Mouse (Mus musculus) hindbrain, embryonic 11.5 days (tissue): Measurements from ENCODE around the gene Prpsap1. TPM values are rescaled to one million over a fixed set of nuclear protein-coding genes. Genes with fewer than 3 reads are reported as not detected.

ENCODE experiments used
- ATAC-seq: fragments of 200-750 bp; cut with Nextera tagmentation; 2 replicates; pipeline ENCODE4 v1.8.0; 2017; ENCODE audit warnings: mild to moderate bottlenecking, moderate TSS enrichment, moderate library complexity; ENCODE audit not compliant: low FRiP score
- DNase-seq: peaks from one replicate; pipeline ENCODE4 v3.0.0-alpha.2; 2015; ENCODE audit warnings: low spot score
- H3K27ac ChIP-seq: fragments of 300-500 bp; sonication (generic); 2 replicates; pipeline ENCODE4 v1.5.1; 2014; ENCODE audit warnings: mild to moderate bottlenecking, low read depth, low read length
- H3K27me3 ChIP-seq: fragments of 300-500 bp; sonication (generic); 2 replicates; pipeline ENCODE4 v1.6.1; 2014; ENCODE audit warnings: mild to moderate bottlenecking, low read length, moderate library complexity, mixed read lengths; ENCODE audit not compliant: control insufficient read depth, insufficient read depth
- H3K36me3 ChIP-seq: fragments of 300-500 bp; sonication (generic); 2 replicates; pipeline ENCODE4 v1.6.1; 2014; ENCODE audit warnings: mild to moderate bottlenecking, low read length, moderate library complexity, mixed read lengths; ENCODE audit not compliant: control insufficient read depth, insufficient read depth
- H3K4me1 ChIP-seq: fragments of 300-500 bp; sonication (generic); replicated peaks from 2 replicates; pipeline ENCODE4 v1.6.1; 2014; ENCODE audit warnings: low read length, mixed read lengths; ENCODE audit not compliant: control insufficient read depth, insufficient read depth
- H3K4me2 ChIP-seq: fragments of 300-500 bp; sonication (generic); replicated peaks from 2 replicates; pipeline ENCODE4 v1.6.1; 2014; ENCODE audit warnings: mild to moderate bottlenecking, low read depth, low read length
- H3K4me3 ChIP-seq: fragments of 300-500 bp; sonication (generic); 2 replicates; pipeline ENCODE4 v1.5.1; 2014; ENCODE audit warnings: low read depth, low read length
- H3K9ac ChIP-seq: fragments of 300-500 bp; sonication (generic); 2 replicates; pipeline ENCODE4 v1.6.1; 2014; ENCODE audit warnings: low read depth, low read length
- H3K9me3 ChIP-seq: fragments of 300-500 bp; sonication (generic); 2 replicates; pipeline ENCODE4 v1.6.1; 2016; ENCODE audit warnings: low read length; ENCODE audit not compliant: control insufficient read depth
- WGBS: fragments of 180-500 bp; shearing (Covaris S2); extraction: QIAGEN DNeasy Blood & Tissue Kit; methylation state at CpG from one replicate; pipeline ENCODE4 v1.1.7; 2014; 5-methylcytosine and 5-hydroxymethylcytosine counted together
- polyA plus RNA-seq: library from polyadenylated mRNA; unstranded; fragments of >200 nt; fragmentation: Nextera tagmentation; extraction: Ambion mirVana; gene quantifications from 2 replicates; pipeline ENCODE4 v1.2.1, GENCODE M21; 2014

The Prpsap1 gene
- 164 and 169 TPM in 2 replicates for polyA plus RNA-seq

DNA sequence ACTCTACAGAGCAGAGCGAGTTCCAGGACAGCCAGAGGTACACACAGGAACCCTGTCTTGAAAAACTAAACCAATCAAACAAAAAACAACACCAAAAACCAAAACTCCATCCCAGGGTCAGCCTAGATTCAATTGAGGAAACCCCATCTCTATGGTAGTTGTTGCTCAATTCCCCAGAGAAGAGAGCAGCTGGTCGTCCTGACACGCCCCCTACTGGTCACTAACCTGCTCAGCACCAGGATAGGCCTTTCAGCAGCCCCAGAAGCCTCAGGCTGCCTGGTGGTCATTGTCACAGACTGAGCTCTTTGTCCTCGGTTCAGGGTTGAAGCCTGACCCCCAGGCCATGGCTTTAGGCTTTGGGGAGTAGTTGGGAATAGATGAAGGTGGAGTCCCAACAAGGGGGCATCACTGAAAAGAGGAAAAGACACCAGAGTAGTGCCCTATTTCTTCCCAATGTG, at the start of gene Prpsap1:
Gene Prpsap1 (minus strand): TSS at position 408 of the 458 bp plus-strand sequence.
- H3K4me3 ChIP-seq, result no peak within 1 kb of the TSS
- 0 out of 2 replicates have a peak within 1 kb of the TSS, but pooled peaks have one; percentile 53 for H3K27ac ChIP-seq
- 23% methylated on average over 4 of the region's 4 CpGs for WGBS
- no peaks in the 10 kb centered on the region for H3K36me3 ChIP-seq
- no peaks in the 10 kb centered on the region for H3K27me3 ChIP-seq
- no peak within 1 kb of the TSS for H3K9ac ChIP-seq
- DNase-seq (peak; percentile 80), ATAC-seq (no peak)
- H3K4me1 ChIP-seq, result no peaks in the 10 kb centered on the region; the same call in 1 of the 2 replicates
- H3K4me2 ChIP-seq, result no peak within 1 kb of the TSS
- no peaks in the 10 kb centered on the region for H3K9me3 ChIP-seq

DNA sequence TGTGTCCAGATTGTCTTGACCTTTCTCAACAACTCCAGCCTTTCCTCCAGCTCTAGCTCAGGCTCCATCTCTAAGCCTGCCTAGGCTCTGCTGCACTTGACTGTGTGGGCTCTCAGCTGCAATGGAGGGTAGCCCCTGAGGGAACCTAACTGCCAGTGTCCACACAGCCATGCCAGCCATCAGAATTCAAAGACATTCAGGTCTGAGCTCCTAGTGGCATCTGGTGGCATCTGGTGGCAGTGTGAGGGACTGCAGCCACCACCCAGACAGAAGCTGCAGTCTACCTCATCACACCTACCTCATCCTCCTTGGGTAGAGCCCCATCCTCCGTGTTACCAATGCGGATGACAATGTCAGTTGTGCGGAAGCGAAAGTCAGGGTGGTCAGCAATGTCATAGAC, 49.1 kb upstream of the Prpsap1 start:
- Histone ChIP-seq H3K9me3 (no peaks in the 10 kb centered on the region), H3K27me3 (no peaks in the 10 kb centered on the region), H3K4me2 (no peak overlapping the region), H3K36me3 (peaks cover 36% of the 10 kb centered on the region), H3K4me3 (no peak overlapping the region), H3K9ac (no peak overlapping the region), H3K4me1 (no peaks in the 10 kb centered on the region), H3K27ac (no peak overlapping the region)
- DNase-seq (peak; percentile 49), ATAC-seq (no peak)
- 87% methylated on average over 4 of the region's 4 CpGs for WGBS

DNA sequence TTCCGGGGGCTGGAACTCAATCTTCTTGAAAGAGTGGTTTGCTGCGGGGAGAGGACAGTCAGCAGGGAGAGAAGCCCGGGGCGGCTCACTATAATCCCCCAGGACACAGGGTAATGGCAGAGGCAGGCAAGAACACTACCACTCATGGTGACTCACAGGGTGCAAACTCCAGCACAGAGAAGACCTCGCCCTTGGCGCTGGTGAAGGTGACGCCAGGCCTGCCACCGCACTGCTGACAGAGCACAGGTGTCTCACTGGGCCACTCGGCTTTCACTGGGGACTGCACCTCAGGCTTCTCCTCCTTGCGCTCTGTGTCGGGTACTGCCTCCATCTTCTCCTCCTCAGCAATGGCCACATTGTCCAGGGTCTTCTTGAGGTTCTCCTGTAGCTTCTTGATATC, 47.2 kb upstream of the Prpsap1 start:
- Histone ChIP-seq H3K4me1 (no peaks in the 10 kb centered on the region; the same call in 1 of the 2 replicates), H3K4me3 (no peak overlapping the region), H3K36me3 (peaks cover 35% of the 10 kb centered on the region), H3K27ac (no peak overlapping the region), H3K4me2 (no peak overlapping the region), H3K9me3 (no peaks in the 10 kb centered on the region), H3K27me3 (no peaks in the 10 kb centered on the region), H3K9ac (no peak overlapping the region)
- ATAC-seq (no peak), DNase-seq (no peak)
- 93% methylated on average over 11 of the region's 11 CpGs for WGBS

GRCm38 (mm10) chr11:116538142-116538735, 44.2 kb upstream of the Prpsap1 start:
- no peak overlapping the region for H3K4me3 ChIP-seq
- H3K27ac ChIP-seq, result no peak overlapping the region
- peaks cover 9% of the 10 kb centered on the region for H3K27me3 ChIP-seq
- H3K9ac ChIP-seq, result no peak overlapping the region
- H3K9me3 ChIP-seq, result no peaks in the 10 kb centered on the region
- peaks cover 8% of the 10 kb centered on the region; the same call in 1 of the 2 replicates for H3K4me1 ChIP-seq
- DNase-seq, result no peak
- H3K4me2 ChIP-seq, result no peak overlapping the region
- peaks cover 17% of the 10 kb centered on the region; the same call in 1 of the 2 replicates for H3K36me3 ChIP-seq
- no peak for ATAC-seq
- 87% methylated on average over 12 of the region's 12 CpGs for WGBS

DNA sequence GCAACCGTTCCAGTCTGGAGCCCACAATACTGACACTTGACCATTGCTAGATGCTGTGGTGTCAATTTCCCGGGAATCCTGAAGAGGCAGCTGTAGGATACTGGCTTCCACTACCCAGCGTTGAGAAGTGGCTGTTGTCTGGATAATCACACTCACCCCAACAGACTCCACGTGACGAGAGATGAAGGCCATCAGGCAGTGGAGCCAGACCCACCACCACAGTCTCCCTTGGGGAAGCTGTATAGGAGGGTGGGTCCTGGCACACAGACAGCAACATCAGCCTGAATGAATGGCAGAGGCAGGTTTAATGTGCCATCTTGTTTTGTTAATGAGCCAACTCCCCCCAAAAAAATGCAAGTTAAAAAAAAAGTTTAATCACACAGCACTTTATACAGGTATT, 43.4 kb upstream of the Prpsap1 start:
- peaks cover 17% of the 10 kb centered on the region for H3K27me3 ChIP-seq
- no peak for DNase-seq
- H3K9ac ChIP-seq, result no peak overlapping the region
- peaks cover 14% of the 10 kb centered on the region; the same call in 1 of the 2 replicates for H3K36me3 ChIP-seq
- H3K4me1 ChIP-seq, result peaks cover 15% of the 10 kb centered on the region
- H3K27ac ChIP-seq, result no peak overlapping the region
- no peak for ATAC-seq
- H3K4me3 ChIP-seq, result no peak overlapping the region
- 75% methylated on average over 5 of the region's 5 CpGs for WGBS
- no peak overlapping the region for H3K4me2 ChIP-seq
- H3K9me3 ChIP-seq, result no peaks in the 10 kb centered on the region

GRCm38 (mm10) chr11:116536685-116537084, 42.7 kb upstream of the Prpsap1 start:
- H3K36me3 ChIP-seq, result peaks cover 14% of the 10 kb centered on the region; the same call in 1 of the 2 replicates
- no peak for DNase-seq
- no peaks in the 10 kb centered on the region for H3K9me3 ChIP-seq
- H3K27ac ChIP-seq, result no peak overlapping the region
- H3K9ac ChIP-seq, result no peak overlapping the region
- H3K4me1 ChIP-seq, result peaks cover 21% of the 10 kb centered on the region
- ATAC-seq, result no peak
- no peak overlapping the region for H3K4me3 ChIP-seq
- no peak overlapping the region for H3K4me2 ChIP-seq
- peaks cover 24% of the 10 kb centered on the region for H3K27me3 ChIP-seq
- 92% methylated on average over 7 of the region's 7 CpGs for WGBS

DNA sequence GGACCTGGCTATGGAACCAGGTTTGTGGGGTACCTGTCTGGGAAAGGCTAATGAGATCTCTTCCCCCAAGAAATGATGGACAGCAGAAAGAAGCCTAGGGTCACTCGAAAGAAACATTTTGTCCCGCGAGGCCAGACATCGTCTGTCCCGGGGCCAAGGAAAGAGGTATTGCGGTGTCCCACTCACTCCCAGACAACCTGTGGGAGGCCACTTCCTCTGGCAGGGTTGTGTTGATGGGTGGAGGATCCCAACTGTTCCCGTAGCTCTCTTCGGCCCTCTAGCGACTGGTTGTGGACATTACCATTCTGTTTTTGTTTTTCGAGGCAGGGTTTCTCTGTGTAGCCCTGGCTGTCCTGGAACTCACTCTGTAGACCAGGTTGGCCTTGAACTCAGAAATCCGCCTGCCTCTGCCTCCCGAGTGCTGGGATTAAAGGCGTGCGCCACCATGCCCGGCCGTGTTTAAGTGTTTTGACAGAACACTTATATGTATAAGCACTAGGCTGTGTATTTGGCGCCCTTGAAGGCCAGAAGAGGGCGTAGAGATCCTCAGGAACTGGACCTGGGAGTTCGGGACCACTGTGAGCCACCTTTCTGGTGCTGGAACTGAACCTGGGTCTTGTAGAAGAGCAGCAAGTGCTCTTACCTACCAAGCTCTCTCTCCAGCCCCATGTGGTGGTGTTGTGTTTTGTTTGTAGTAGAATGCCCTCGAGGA, 40.3 kb upstream of the Prpsap1 start:
- Histone ChIP-seq H3K27ac (no peak overlapping the region), H3K36me3 (peaks cover under 1% of the 10 kb centered on the region; the same call in 1 of the 2 replicates), H3K4me2 (peak overlapping the region; percentile 77), H3K9me3 (no peaks in the 10 kb centered on the region), H3K9ac (0 out of 2 replicates have a peak overlapping the region, but pooled peaks have one; percentile 1), H3K27me3 (peaks cover 34% of the 10 kb centered on the region), H3K4me3 (peak overlapping the region; percentile 46; the same call in 1 of the 2 replicates), H3K4me1 (peaks cover 27% of the 10 kb centered on the region)
- ATAC-seq (peak; percentile 39; the same call in 1 of the 2 replicates), DNase-seq (peak; percentile 87)
- 20% methylated on average over 20 of the region's 20 CpGs for WGBS

GRCm38 (mm10) chr11:116533341-116534153, 39.5 kb upstream of the Prpsap1 start:
- peak; percentile 31; the same call in 1 of the 2 replicates for ATAC-seq
- peaks cover 27% of the 10 kb centered on the region for H3K4me1 ChIP-seq
- peak; percentile 56 for DNase-seq
- 1% methylated on average over 54 of the region's 63 CpGs for WGBS
- peak overlapping the region; percentile 39; the same call in 1 of the 2 replicates for H3K9ac ChIP-seq
- peak overlapping the region; percentile 77 for H3K4me2 ChIP-seq
- H3K9me3 ChIP-seq, result no peaks in the 10 kb centered on the region
- H3K4me3 ChIP-seq, result peak overlapping the region; percentile 46
- H3K36me3 ChIP-seq, result no peaks in the 10 kb centered on the region
- peaks cover 34% of the 10 kb centered on the region for H3K27me3 ChIP-seq
- H3K27ac ChIP-seq, result no peak overlapping the region
